Comparison of ENCODE assay signal across 12 mouse cellular contexts in genomic region chr14:71805624-71806023, GRCm38 (mm10).
DNase-seq lines count a peak whose midpoint lies in the region; ATAC-seq and TF ChIP-seq lines count a peak whose summit lies in the region.
"Had no signal": no experiment of that assay in that cellular context is flagged by ENCODE, and none has a peak within 500 bp of the region (broad histone marks: within the 10 kb centered on the region; RNA-seq: fewer than 3 reads in every experiment).

No protein-coding gene starts in this region.

- no peaks in the 10 kb centered on the region for H3K9me3 ChIP-seq in embryonic facial prominence, embryonic 14.5 days (ENCODE audit: control insufficient read depth, low read length)
- 0 out of 2 replicates have a peak, but pooled peaks cover 2% of the 10 kb centered on the region for H3K9me3 ChIP-seq in embryonic facial prominence, embryonic 10.5 days
- no peaks in the 10 kb centered on the region for H3K9me3 ChIP-seq in stomach, postnatal 0 days (ENCODE audit: control insufficient read depth, low read length)
- H3K9me3 ChIP-seq: heart, embryonic 10.5 days had no signal

- no peaks in the 10 kb centered on the region for H3K4me1 ChIP-seq in embryonic facial prominence, embryonic 14.5 days (ENCODE audit: control insufficient read depth, insufficient read depth, low read length)
- no peaks in the 10 kb centered on the region for H3K4me1 ChIP-seq in embryonic facial prominence, embryonic 10.5 days
- no peaks in the 10 kb centered on the region for H3K4me1 ChIP-seq in stomach, postnatal 0 days (replicated peaks; ENCODE audit: control insufficient read depth, insufficient read depth)
- H3K4me1 ChIP-seq: heart, embryonic 10.5 days had no signal

- no peak for TF ChIP-seq EP300 in stomach, postnatal 0 days (optimal IDR thresholded peaks at IDR 0.05)

- no peak for ATAC-seq in embryonic facial prominence, embryonic 14.5 days (ENCODE audit: low read depth)
- no peak for ATAC-seq in stomach, postnatal 0 days (ENCODE audit: low FRiP score, low TSS enrichment)

- H3K36me3 ChIP-seq in embryonic facial prominence, embryonic 14.5 days (ENCODE audit: control insufficient read depth, insufficient read depth, low read length): no peaks in the 10 kb centered on the region
- H3K36me3 ChIP-seq in embryonic facial prominence, embryonic 10.5 days (replicated peaks): no peaks in the 10 kb centered on the region
- no peaks in the 10 kb centered on the region for H3K36me3 ChIP-seq in stomach, postnatal 0 days (ENCODE audit: control insufficient read depth, insufficient read depth, low read length)
- H3K36me3 ChIP-seq: heart, embryonic 10.5 days had no signal

- no peak overlapping the region for H3K4me2 ChIP-seq in embryonic facial prominence, embryonic 14.5 days (ENCODE audit: low read depth, low read length)
- H3K4me2 ChIP-seq in stomach, postnatal 0 days (replicated peaks; ENCODE audit: low read depth): no peak overlapping the region

- peak; percentile 7 for DNase-seq in embryonic facial prominence, embryonic 14.5 days (ENCODE audit: low spot score)
- no peak for DNase-seq in embryonic facial prominence, embryonic 10.5 days (ENCODE audit: low spot score)
- peak; percentile 7 for DNase-seq in kidney, postnatal 10 days
- no peak for DNase-seq in kidney, adult 11 months
- peak; percentile 22 for DNase-seq in right cerebral cortex, adult 18-20 months
- no peak for DNase-seq in right cerebral cortex, postnatal 4 days
- no peak for DNase-seq in stomach, postnatal 0 days (ENCODE audit: low spot score)
- DNase-seq in retina, postnatal 1 day: no peak
- DNase-seq: cerebellum, adult 11-12 months; kidney, postnatal 14 days; left cerebral cortex, postnatal 4 days had no signal

- no peak overlapping the region for H3K9ac ChIP-seq in embryonic facial prominence, embryonic 14.5 days (ENCODE audit: low read depth, low read length)
- no peak overlapping the region for H3K9ac ChIP-seq in stomach, postnatal 0 days (ENCODE audit: low read length)

- no peak overlapping the region for H3K27ac ChIP-seq in embryonic facial prominence, embryonic 14.5 days (replicated peaks; ENCODE audit: low read depth, low read length)
- no peak overlapping the region for H3K27ac ChIP-seq in embryonic facial prominence, embryonic 10.5 days (replicated peaks)
- no peak overlapping the region for H3K27ac ChIP-seq in stomach, postnatal 0 days (replicated peaks)
- H3K27ac ChIP-seq: heart, embryonic 10.5 days had no signal

- H3K4me3 ChIP-seq in embryonic facial prominence, embryonic 14.5 days (ENCODE audit: low read depth, low read length): no peak overlapping the region
- H3K4me3 ChIP-seq in embryonic facial prominence, embryonic 10.5 days: no peak overlapping the region
- no peak overlapping the region for H3K4me3 ChIP-seq in stomach, postnatal 0 days (ENCODE audit: low read depth, low read length)
- H3K4me3 ChIP-seq: heart, embryonic 10.5 days had no signal

- TF ChIP-seq CTCF in stomach, postnatal 0 days (IDR thresholded peaks at IDR 0.05; ENCODE audit: low read depth): peak; percentile 13; the same call in 1 of the 2 replicates

- WGBS in embryonic facial prominence, embryonic 14.5 days: 62% methylated on average over 3 of the region's 3 CpGs
- WGBS in embryonic facial prominence, embryonic 10.5 days: 83% methylated on average over 3 of the region's 3 CpGs
- 76% methylated on average over 3 of the region's 3 CpGs for WGBS in stomach, postnatal 0 days

- H3K27me3 ChIP-seq in embryonic facial prominence, embryonic 14.5 days (replicated peaks; ENCODE audit: control insufficient read depth, insufficient read depth, low read length): no peaks in the 10 kb centered on the region
- no peaks in the 10 kb centered on the region for H3K27me3 ChIP-seq in embryonic facial prominence, embryonic 10.5 days (replicated peaks; ENCODE audit: low read depth, poor library complexity, severe bottlenecking)
- H3K27me3 ChIP-seq in stomach, postnatal 0 days (ENCODE audit: control insufficient read depth, insufficient read depth, low read length): no peaks in the 10 kb centered on the region

Comparison
In these comparisons a context has a peak if more than half of its experiments do, and no peak if none do; other contexts are left out.
1. DNase-seq: peak in embryonic facial prominence, embryonic 14.5 days (single experiment), kidney, postnatal 10 days (single experiment) and right cerebral cortex, adult 18-20 months (single experiment); none in embryonic facial prominence, embryonic 10.5 days (single experiment), kidney, adult 11 months (single experiment), right cerebral cortex, postnatal 4 days (single experiment), stomach, postnatal 0 days (single experiment) and retina, postnatal 1 day (single experiment).